Mouse (Mus musculus) midbrain, postnatal 0 days (tissue): Measurements from ENCODE around the gene Sft2d1. TPM values are rescaled to one million over a fixed set of nuclear protein-coding genes. Genes with fewer than 3 reads are reported as not detected.
"Not testable (repeated sequence)": the region's sequence is repeated elsewhere in the genome, so short reads cannot be mapped to it uniquely, and the experiment has no call there.

Experiments
- ATAC-seq: fragments of 200-750 bp; cut with Nextera tagmentation; 2 replicates; pipeline ENCODE4 v1.8.0; 2017; ENCODE audit warnings: moderate number of reproducible peaks, mild to moderate bottlenecking, moderate TSS enrichment, moderate library complexity; ENCODE audit not compliant: low FRiP score
- DNase-seq: peaks from one replicate; pipeline ENCODE4 v3.0.0-alpha.2; 2015; ENCODE audit warnings: low spot score
- H3K27ac ChIP-seq: fragments of 300-500 bp; sonication (generic); 2 replicates; pipeline ENCODE4 v1.5.1; 2014; ENCODE audit warnings: low read depth, mild to moderate bottlenecking, low read length, mixed read lengths
- H3K27me3 ChIP-seq: fragments of 300-500 bp; sonication (generic); 2 replicates; pipeline ENCODE4 v1.6.1; 2014; ENCODE audit warnings: low read length, control low read depth, mixed read lengths; ENCODE audit not compliant: insufficient read depth
- H3K36me3 ChIP-seq: fragments of 300-500 bp; sonication (generic); 2 replicates; pipeline ENCODE4 v1.6.1; 2014; ENCODE audit warnings: low read length, control low read depth, mixed read lengths; ENCODE audit not compliant: insufficient read depth
- H3K4me1 ChIP-seq: fragments of 300-500 bp; sonication (generic); 2 replicates; pipeline ENCODE4 v1.6.1; 2014; ENCODE audit warnings: mild to moderate bottlenecking, control low read depth, antibody characterized with exemption, low read length, mixed read lengths; ENCODE audit not compliant: insufficient read depth
- H3K4me2 ChIP-seq: fragments of 300-500 bp; sonication (generic); 2 replicates; pipeline ENCODE4 v1.6.1; 2014; ENCODE audit warnings: low read depth, mild to moderate bottlenecking, low read length, mixed read lengths; ENCODE audit not compliant: poor library complexity, severe bottlenecking
- H3K4me3 ChIP-seq: fragments of 300-500 bp; sonication (generic); 2 replicates; pipeline ENCODE4 v1.5.1; 2014; ENCODE audit warnings: low read depth, mild to moderate bottlenecking, low read length, moderate library complexity
- H3K9ac ChIP-seq: fragments of 300-500 bp; sonication (generic); replicated peaks from 2 replicates; pipeline ENCODE4 v1.6.1; 2014; ENCODE audit warnings: mild to moderate bottlenecking, low read length, moderate library complexity, mixed read lengths; ENCODE audit not compliant: poor library complexity, severe bottlenecking
- H3K9me3 ChIP-seq: fragments of 300-500 bp; sonication (generic); 2 replicates; pipeline ENCODE4 v1.6.1; 2016; ENCODE audit warnings: low read length, control low read depth
- CTCF ChIP-seq: IDR thresholded peaks from 2 replicates; pipeline ENCODE4 v1.5.1; 2016; ENCODE audit warnings: antibody characterized with exemption, mild to moderate bottlenecking
- WGBS: fragments of 180-500 bp; shearing (Covaris S2); extraction: QIAGEN DNeasy Blood & Tissue Kit; methylation state at CpG from one replicate; pipeline ENCODE4 v1.1.7; 2014; 5-methylcytosine and 5-hydroxymethylcytosine counted together
- polyA plus RNA-seq: library from polyadenylated mRNA; unstranded; fragments of >200 nt; fragmentation: Nextera tagmentation; extraction: Ambion mirVana; gene quantifications from 2 replicates; pipeline ENCODE4 v1.2.1, GENCODE M21; 2015
- total RNA-seq: library from RNA; depleted of rRNA; stranded (reverse); fragments of >200 nt; gene quantifications from 2 replicates; pipeline ENCODE4 v1.2.3, GENCODE M21; 2014; rRNA removed

Sft2d1 gene
- total RNA-seq (113 and 130 TPM in 2 replicates), polyA plus RNA-seq (221 and 235 TPM in 2 replicates)

DNA sequence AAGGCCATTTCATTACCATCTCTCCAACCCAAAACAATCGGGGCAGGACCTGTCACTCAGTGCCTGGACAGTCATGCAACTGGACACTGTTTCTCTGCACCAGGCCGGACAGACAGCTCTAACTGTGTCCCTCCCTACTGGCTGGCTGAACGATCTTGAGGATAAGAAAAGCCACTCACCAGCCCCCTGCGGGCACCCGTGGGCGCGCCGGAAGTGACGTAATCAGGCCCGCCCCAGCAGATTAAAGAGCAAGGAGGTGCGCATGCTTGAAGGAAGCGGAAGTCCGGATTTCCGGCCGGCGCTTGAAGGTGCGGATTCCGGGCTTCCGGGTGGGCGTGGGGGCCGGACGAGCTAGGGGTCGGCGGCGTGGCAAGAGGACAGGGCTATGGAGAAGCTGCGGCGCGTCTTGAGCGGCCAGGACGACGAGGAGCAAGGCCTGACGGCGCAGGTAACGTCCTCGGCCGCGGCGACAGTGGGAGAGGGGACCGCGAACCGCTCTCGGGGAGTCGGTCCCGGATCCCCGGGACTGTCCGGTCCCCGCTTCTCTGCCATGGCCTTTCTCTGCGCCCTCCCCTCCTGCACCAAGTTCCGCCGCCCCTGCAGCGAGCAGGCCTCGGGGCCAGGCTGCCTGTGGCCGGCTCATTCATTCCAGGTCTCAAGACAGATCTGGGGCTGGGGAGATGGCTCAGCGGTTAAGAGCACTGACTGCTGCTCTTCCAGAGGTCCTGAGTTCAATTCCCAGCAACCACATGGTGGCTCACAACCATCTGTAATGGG is at the start of gene Sft2d1:
Sft2d1 (plus strand) TSS at position 265 of the 777 bp plus-strand sequence.
- 0% methylated on average over 50 of the region's 54 CpGs for WGBS
- ATAC-seq (peak; percentile 93), DNase-seq (peak; percentile 97)
- H3K4me3 ChIP-seq = peak within 1 kb of the TSS; percentile 76
- no peaks in the 10 kb centered on the region for H3K9me3 ChIP-seq
- H3K36me3 ChIP-seq = no peaks in the 10 kb centered on the region
- H3K4me2 ChIP-seq = peak within 1 kb of the TSS; percentile 48
- H3K4me1 ChIP-seq = peaks cover 12% of the 10 kb centered on the region
- H3K27me3 ChIP-seq = no peaks in the 10 kb centered on the region
- H3K9ac ChIP-seq = peak within 1 kb of the TSS; percentile 83
- peak within 1 kb of the TSS; percentile 82 for H3K27ac ChIP-seq
- TF ChIP-seq CTCF = no peak

DNA sequence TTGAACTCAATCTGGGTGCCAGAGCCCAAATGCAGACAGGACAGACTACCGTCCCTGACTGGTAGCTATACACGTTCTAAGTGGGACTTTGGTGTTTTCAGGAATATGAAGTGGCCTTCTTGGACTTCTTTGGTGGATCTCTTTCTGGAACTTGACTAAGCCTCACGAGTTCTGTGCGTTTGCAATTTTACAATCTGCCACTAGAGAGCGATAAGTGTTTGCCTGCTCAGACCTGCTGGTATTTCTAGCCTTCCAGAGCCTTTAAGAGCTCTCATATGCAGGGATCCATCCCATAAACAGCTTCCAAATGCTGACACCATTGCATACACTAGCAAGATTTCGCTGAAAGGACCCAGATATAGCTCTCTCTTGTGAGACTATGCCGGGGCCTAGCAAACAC is 46.3 kb upstream of the Sft2d1 start:
- WGBS = 17% methylated on average over 7 of the region's 7 CpGs
- not testable (repeated sequence) for H3K36me3 ChIP-seq, H3K27me3 ChIP-seq, H3K9ac ChIP-seq, H3K4me2 ChIP-seq, H3K4me1 ChIP-seq, H3K27ac ChIP-seq, ATAC-seq, H3K9me3 ChIP-seq, H3K4me3 ChIP-seq
- peak; percentile 86 for TF ChIP-seq CTCF
- DNase-seq = peak; percentile 83

DNA sequence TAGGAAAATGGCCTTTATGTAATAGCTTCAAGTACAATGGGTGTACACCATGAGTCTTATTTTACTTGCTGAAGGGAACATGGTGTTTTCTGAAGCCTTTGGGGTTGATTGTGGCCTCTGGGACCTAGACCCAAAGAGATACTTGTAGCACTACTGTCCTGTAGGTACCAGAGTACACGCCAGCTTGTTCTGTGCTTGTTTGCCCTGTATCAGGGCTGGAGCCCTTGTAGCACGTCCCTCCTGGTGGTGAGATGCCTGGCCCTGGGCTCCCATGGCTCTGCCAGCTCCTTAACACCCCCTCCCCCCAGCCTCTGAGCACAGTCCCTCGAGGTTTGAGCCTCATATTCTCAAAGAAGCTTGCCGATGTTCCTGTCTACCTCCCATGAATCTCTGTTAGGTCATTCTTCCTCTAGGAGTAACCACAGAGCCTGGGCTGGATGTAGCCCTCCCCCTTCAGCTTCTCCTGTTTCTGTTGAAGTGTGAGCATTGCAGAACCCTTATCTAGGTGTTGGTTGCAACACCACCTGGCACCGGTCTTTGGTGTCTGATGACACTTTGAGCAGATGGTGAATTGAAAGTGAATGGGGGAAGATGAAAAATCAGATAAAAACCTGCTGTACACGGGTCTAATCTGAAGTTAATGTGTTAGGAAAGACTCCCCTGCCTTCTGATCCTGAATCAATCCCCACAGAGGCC is 38.7 kb upstream of the Sft2d1 start:
- 48% methylated on average over 6 of the region's 6 CpGs for WGBS
- Histone ChIP-seq H3K27me3 (0 out of 2 replicates have a peak, but pooled peaks cover 3% of the 10 kb centered on the region), H3K4me1 (no peaks in the 10 kb centered on the region), H3K9ac (no peak overlapping the region), H3K4me2 (no peak overlapping the region), H3K36me3 (no peaks in the 10 kb centered on the region), H3K27ac (no peak overlapping the region), H3K4me3 (no peak overlapping the region), H3K9me3 (no peaks in the 10 kb centered on the region)
- DNase-seq (no peak), ATAC-seq (no peak)
- no peak for TF ChIP-seq CTCF

DNA sequence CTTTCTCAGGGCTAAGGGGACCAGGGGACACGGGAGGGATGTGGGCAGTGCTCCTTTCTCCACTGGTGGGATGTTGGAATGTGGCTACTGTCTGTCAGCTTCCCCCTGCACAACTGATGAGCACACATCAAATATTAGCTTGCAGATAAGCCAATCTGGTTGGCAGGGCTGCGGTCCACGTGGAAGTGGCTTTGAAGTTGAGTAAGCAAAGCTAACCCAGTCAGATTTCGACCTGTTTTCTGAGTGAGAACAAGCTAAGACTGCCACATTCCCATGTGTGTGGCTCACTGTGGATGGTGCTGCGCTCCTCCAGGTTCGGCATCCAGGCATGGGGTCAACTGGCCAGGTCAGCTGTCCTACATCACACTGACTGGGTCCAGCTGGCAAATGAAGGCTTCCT is 38.0 kb upstream of the Sft2d1 start:
- Histone ChIP-seq H3K4me3 (no peak overlapping the region), H3K36me3 (no peaks in the 10 kb centered on the region), H3K4me1 (no peaks in the 10 kb centered on the region), H3K4me2 (no peak overlapping the region), H3K9ac (no peak overlapping the region), H3K27me3 (0 out of 2 replicates have a peak, but pooled peaks cover 3% of the 10 kb centered on the region), H3K27ac (no peak overlapping the region), H3K9me3 (no peaks in the 10 kb centered on the region)
- no peak for DNase-seq
- no peak for ATAC-seq
- 80% methylated on average over 6 of the region's 6 CpGs for WGBS
- TF ChIP-seq CTCF = no peak

DNA sequence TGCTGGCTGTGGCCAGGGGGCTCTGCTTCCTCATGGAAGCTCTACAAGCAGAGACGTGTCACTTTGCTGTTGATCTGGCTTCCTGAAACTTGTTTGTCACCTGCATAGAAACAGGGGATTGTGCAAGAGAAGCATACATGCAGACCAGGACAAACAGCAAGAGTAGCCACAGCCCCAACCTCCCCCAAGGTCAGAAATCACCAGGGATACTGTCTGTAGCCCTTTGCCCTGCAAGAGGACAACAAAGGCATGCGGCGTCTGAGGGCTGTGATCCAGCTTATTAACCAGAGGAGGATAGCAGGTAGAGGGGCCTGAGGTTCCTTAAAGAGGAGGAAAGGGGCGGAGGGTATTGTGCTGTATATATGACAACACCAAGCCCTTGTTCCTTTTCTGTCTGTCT is 34.8 kb upstream of the Sft2d1 start:
- Histone ChIP-seq H3K4me1 (no peaks in the 10 kb centered on the region), H3K9ac (no peak overlapping the region), H3K27ac (no peak overlapping the region), H3K27me3 (0 out of 2 replicates have a peak, but pooled peaks cover 3% of the 10 kb centered on the region), H3K36me3 (no peaks in the 10 kb centered on the region), H3K4me2 (no peak overlapping the region), H3K4me3 (no peak overlapping the region), H3K9me3 (no peaks in the 10 kb centered on the region)
- ATAC-seq (no peak), DNase-seq (no peak)
- 72% methylated on average over 4 of the region's 4 CpGs for WGBS
- no peak for TF ChIP-seq CTCF

DNA sequence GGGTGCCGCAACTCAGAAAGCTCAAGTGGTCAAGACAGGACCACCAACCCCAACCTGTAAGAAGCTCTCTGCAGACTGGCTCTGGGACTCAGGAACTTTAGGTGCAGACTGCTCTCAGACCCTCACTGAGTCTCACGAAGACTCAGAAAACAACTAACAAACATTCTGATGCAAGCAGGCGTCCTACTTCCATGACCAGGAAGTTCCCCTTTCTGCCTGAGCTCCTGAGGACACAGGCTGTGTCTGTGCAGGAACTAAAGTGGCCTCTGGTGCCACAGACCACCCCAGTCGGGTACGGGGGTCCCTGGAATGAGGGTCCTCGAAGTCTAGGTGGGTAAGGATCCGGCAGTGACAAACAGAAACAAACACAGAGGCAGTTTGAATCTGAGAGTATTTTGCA is 34.2 kb upstream of the Sft2d1 start:
- Histone ChIP-seq H3K27ac (no peak overlapping the region), H3K4me3 (no peak overlapping the region), H3K36me3 (no peaks in the 10 kb centered on the region), H3K27me3 (0 out of 2 replicates have a peak, but pooled peaks cover 3% of the 10 kb centered on the region), H3K4me1 (no peaks in the 10 kb centered on the region), H3K4me2 (no peak overlapping the region), H3K9me3 (no peaks in the 10 kb centered on the region), H3K9ac (no peak overlapping the region)
- DNase-seq (no peak), ATAC-seq (no peak)
- 81% methylated on average over 7 of the region's 7 CpGs for WGBS
- no peak for TF ChIP-seq CTCF
